Mouse (Mus musculus) forebrain, embryonic 10.5 days (tissue): Measurements from ENCODE around the gene Gcnt3. TPM values are rescaled to one million over a fixed set of nuclear protein-coding genes. Genes with fewer than 3 reads are reported as not detected.
A peak's percentile ranks its signal among the peaks of the same experiment; 100 is the strongest.

ENCODE experiments used
- DNase-seq: peaks from one replicate; pipeline ENCODE4 v3.0.0-alpha.2; 2017; ENCODE audit warnings: low spot score; ENCODE audit errors: extremely low spot score
- H3K27ac ChIP-seq: fragments of 300-500 bp; sonication (generic); 2 replicates; pipeline ENCODE4 v1.5.1; 2016; ENCODE audit warnings: mild to moderate bottlenecking
- H3K27me3 ChIP-seq: fragments of 300-500 bp; sonication (generic); 2 replicates; pipeline ENCODE4 v1.6.1; 2016; ENCODE audit warnings: mild to moderate bottlenecking; ENCODE audit not compliant: poor library complexity, severe bottlenecking
- H3K36me3 ChIP-seq: fragments of 300-500 bp; sonication (generic); replicated peaks from 2 replicates; pipeline ENCODE4 v1.6.1; 2016; ENCODE audit warnings: mild to moderate bottlenecking, moderate library complexity
- H3K4me1 ChIP-seq: fragments of 300-500 bp; sonication (generic); 2 replicates; pipeline ENCODE4 v1.6.1; 2016
- H3K4me3 ChIP-seq: fragments of 300-500 bp; sonication (generic); 2 replicates; pipeline ENCODE4 v1.5.1; 2016; ENCODE audit warnings: mild to moderate bottlenecking, moderate library complexity
- H3K9me3 ChIP-seq: fragments of 300-500 bp; sonication (generic); 2 replicates; pipeline ENCODE4 v1.6.1; 2016; ENCODE audit warnings: mild to moderate bottlenecking, moderate library complexity
- WGBS: fragments of 180-500 bp; shearing (Covaris S2); methylation state at CpG from one replicate; pipeline ENCODE4 v1.1.7; 2016; 5-methylcytosine and 5-hydroxymethylcytosine counted together
- polyA plus RNA-seq: library from polyadenylated mRNA; unstranded; fragments of >200 nt; fragmentation: Nextera tagmentation; extraction: Ambion mirVana; gene quantifications from 2 replicates; pipeline ENCODE4 v1.2.1, GENCODE M21; 2016

Gene Gcnt3
- polyA plus RNA-seq, 1 experiment from 2014 or later, result not detected

DNA sequence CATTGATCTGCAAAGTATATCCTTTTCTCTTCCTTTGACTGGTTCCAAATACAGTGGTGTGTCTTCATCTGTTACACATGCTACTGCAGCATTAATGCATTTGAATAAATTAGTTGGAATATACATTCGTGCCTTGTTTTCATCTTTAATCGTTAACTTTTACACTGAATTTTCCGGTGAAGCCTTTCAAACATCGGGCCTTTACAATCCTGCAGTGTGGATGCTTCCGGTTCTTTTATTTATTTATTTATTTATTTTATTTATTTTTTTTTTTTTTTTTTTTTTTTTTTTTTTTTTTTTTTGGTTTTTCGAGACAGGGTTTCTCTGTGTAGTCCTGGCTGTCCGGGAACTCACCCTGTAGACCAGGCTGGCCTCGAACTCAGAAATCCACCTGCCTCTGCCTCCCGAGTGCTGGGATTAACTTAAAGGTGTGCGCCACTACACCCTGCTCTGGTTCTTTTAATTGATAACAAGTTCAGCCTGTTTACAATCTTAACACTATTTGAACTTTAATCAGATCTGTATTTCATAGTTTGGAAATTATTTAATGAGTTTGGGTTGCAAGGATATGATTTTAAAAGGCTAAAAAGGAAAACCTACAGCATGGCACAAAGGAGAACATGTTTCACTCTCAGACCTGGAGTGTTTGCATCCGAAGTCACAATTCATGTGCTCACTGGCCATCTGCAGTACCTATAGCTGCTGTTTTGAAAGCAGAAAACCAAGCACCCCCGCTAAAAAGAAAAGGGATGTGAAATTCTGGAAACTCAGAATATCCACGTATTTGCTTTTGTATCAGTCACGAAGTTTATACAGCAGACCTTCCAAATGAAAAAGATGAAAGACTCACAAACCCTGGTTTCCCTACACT lies 26.1 kb downstream of the Gcnt3 start:
- peaks cover 21% of the 10 kb centered on the region for H3K4me1 ChIP-seq
- peaks cover 57% of the 10 kb centered on the region for H3K36me3 ChIP-seq
- H3K27ac ChIP-seq, result peak overlapping the region; percentile 97
- no peaks in the 10 kb centered on the region for H3K9me3 ChIP-seq
- 67% methylated on average over 14 of the region's 14 CpGs for WGBS
- peak overlapping the region; percentile 93 for H3K4me3 ChIP-seq
- no peaks in the 10 kb centered on the region for H3K27me3 ChIP-seq
- DNase-seq, result no peak

DNA sequence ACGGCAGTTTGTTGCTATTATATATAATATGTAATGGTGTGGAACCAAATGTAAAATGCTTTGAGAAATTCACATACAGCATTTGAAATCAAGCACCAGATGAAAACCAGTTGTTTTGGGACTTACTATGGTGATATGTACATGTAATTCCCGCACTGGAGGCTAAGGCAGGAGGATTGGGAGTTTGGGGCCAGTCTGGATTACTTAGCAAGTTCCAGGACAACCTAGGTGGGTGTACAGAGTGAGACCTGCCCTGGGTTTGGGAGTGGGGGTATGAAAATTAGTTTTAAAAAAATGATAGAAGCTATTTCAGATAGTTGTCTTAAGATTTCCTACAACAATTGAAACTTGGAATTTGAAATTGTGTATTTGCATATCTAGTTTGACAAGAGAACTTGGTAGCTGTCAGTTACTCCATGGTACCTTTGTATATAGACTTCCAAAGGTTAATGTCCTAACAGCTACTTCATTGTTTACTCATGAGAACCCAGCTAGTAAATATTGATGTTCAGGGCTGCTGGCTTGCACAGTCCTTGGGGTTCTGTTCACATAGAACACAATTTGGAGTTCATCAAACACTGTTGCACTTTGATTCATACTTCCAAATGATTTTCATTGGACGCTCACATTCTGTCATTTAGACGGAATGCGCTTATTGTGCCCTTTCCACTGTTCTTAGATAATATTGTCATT lies 27.0 kb downstream of the Gcnt3 start:
- no peaks in the 10 kb centered on the region for H3K27me3 ChIP-seq
- H3K36me3 ChIP-seq, result peaks cover 58% of the 10 kb centered on the region
- H3K9me3 ChIP-seq, result no peaks in the 10 kb centered on the region
- peaks cover 21% of the 10 kb centered on the region for H3K4me1 ChIP-seq
- H3K27ac ChIP-seq, result no peak overlapping the region
- 98% methylated on average over 5 of the region's 5 CpGs for WGBS
- H3K4me3 ChIP-seq, result no peak overlapping the region
- DNase-seq, result no peak

DNA sequence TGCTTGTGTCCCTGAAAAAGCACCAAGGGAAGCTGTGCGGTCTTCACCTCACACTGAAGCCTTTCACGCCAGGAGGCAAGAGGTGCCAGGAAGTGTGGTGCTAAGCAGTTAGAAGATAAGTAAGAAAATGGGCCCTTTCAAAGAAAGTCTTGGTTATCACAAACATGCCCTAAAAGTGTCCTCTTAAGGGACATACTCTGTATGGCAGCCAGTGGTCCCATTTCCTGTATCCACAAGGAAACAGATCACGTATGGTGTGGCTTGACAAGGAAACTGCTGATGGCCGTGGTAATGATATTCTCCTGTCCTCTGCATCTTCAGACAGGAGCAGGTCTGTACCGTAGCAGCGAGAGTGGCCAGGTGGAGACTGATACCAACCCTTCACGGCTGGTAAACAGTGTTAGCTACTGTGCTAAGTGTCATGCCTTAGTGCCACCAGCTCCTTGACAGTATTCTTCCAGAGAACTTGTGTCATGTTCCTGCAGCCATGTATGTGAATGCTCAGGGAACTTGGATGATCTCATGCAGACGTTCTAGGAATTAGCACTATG lies 28.1 kb downstream of the Gcnt3 start:
- H3K9me3 ChIP-seq, result no peaks in the 10 kb centered on the region
- H3K36me3 ChIP-seq, result peaks cover 65% of the 10 kb centered on the region
- H3K4me3 ChIP-seq, result no peak overlapping the region
- H3K4me1 ChIP-seq, result peaks cover 21% of the 10 kb centered on the region
- H3K27ac ChIP-seq, result no peak overlapping the region
- 91% methylated on average over 8 of the region's 8 CpGs for WGBS
- no peak for DNase-seq
- H3K27me3 ChIP-seq, result no peaks in the 10 kb centered on the region

DNA sequence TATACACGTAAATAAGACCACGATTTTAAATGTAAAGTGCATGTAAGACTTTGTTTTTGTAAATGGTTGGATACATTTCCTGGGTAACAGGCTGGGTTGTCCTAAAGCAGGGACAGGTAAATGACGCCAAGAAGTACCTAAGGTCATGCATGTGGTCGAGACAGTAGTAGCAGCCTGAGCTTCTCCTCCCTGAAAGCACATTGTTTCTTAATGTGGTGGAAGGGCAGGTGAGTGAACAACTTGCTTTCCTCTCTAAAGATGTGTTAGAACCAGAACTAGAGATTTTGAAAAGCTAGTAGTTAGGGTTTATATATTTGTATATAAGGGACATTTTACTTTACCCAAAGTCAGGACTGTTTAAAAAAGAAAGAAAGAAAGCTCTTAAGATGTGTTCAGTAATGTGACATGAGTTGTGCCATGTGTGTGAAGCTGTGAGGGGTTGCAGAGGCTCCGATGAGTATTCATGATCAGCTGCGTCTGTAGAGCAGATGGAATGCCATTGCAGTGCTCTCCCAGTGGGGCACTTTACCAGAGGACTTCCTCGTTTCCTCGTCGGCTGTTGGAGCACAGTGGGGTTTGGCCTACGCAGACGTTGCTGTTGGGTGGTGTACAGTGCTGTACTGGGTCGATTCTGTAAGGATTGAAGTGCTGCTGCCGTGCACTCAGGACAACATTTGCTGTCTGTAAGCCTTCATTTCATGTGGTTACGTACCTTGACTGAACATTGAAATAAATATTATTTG lies 30.2 kb downstream of the Gcnt3 start:
- H3K4me3 ChIP-seq, result no peak overlapping the region
- no peaks in the 10 kb centered on the region for H3K9me3 ChIP-seq
- DNase-seq, result no peak
- no peak overlapping the region for H3K27ac ChIP-seq
- peaks cover 84% of the 10 kb centered on the region for H3K36me3 ChIP-seq
- 92% methylated on average over 14 of the region's 14 CpGs for WGBS
- H3K4me1 ChIP-seq, result peaks cover 3% of the 10 kb centered on the region; the same call in 1 of the 2 replicates
- no peaks in the 10 kb centered on the region for H3K27me3 ChIP-seq

DNA sequence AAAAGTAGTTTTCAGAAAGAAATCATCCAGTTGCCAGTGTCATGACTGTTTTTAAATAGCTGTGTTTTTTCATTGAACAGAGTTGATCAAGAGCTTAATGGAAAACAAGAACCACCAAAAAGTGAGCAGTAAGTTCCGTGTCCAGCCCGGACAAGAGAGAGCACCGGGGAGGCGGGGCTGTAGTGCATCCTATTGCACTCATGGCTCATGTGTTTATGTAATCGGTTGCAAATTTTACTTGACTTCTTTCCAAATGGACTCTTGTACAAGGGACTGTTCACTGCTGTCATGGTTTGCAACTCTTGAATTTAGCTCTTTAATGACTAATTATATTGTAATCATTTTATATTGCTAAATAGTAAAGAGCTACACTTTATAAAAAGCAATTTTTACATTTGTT lies 30.9 kb downstream of the Gcnt3 start:
- Histone ChIP-seq H3K4me3 (no peak overlapping the region), H3K27ac (no peak overlapping the region), H3K4me1 (peaks cover 2% of the 10 kb centered on the region; the same call in 1 of the 2 replicates), H3K27me3 (no peaks in the 10 kb centered on the region), H3K9me3 (no peaks in the 10 kb centered on the region), H3K36me3 (peaks cover 91% of the 10 kb centered on the region)
- WGBS, result 93% methylated on average over 5 of the region's 5 CpGs
- DNase-seq, result no peak

DNA sequence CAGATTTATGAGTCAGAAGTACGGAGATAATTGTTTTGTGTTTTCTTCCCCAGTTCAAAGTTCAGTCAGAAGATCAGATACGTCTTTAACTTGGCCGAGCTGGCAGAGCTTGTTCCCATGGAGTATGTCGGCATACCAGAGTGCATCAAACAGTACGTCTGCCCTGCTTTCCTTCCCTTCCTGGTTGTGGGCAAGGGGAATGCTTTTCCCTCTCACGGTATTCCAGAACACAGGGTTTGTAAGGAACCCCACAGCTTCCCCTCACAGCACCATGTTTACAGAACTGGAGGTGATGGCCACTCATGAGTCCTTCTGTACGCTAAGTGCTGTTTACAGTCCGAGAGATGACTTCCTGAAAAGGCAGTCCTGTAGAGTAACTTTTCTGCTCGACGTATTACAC lies 34.4 kb downstream of the Gcnt3 start:
- WGBS, result 94% methylated on average over 10 of the region's 10 CpGs

DNA sequence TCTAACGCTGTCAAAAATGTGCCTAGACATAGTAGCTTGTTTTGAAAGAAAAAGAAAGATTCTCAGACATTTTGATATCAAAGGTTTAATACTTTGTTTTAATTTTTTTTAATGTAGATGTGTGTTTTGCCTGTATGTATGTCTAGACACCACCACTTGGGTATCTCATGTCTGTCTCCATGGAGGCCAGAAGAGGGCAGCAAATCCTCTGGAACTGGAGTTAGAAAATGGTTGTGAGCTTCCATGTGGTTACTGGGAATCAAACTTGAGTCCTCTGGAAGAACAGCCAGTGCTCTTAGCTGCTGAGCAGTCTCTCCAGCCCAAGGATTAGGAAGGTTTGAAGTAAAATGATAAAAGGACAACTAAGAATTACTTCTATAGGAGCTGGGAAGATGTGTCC lies 38.6 kb downstream of the Gcnt3 start:
- Histone ChIP-seq H3K9me3 (no peaks in the 10 kb centered on the region), H3K4me3 (no peak overlapping the region), H3K4me1 (no peaks in the 10 kb centered on the region), H3K36me3 (peaks cover 98% of the 10 kb centered on the region), H3K27ac (no peak overlapping the region), H3K27me3 (no peaks in the 10 kb centered on the region)
- no peak for DNase-seq
- 79% methylated on average over 1 of the region's 1 CpGs for WGBS

More for the DNA sequence above, 34.4 kb downstream of the Gcnt3 start:
- peaks cover 99% of the 10 kb centered on the region for H3K36me3 ChIP-seq
- no peaks in the 10 kb centered on the region for H3K9me3 ChIP-seq
- DNase-seq, result no peak
- H3K4me3 ChIP-seq, result no peak overlapping the region
- no peaks in the 10 kb centered on the region for H3K27me3 ChIP-seq
- no peak overlapping the region for H3K27ac ChIP-seq
- H3K4me1 ChIP-seq, result no peaks in the 10 kb centered on the region

DNA sequence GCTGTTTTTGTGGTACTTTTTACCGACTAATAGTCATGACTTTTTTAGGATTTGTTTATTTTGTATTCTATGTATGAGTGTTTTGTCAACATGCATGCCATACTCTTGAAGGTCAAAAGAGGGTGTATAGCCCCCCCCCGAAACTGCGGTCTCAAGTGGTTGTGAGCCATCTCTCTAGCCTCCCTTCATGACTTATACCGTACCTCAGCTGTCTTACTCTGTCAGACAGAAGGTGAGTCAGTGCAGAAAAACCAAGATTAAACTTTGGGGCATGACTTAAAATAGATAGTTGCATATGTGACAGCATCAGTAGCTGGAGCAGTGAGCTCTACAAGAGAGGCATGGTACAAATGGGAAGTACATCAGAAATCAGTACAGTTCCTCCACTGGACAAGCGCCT lies 43.3 kb downstream of the Gcnt3 start:
- Histone ChIP-seq H3K4me3 (no peak overlapping the region), H3K36me3 (peaks cover 76% of the 10 kb centered on the region), H3K27me3 (no peaks in the 10 kb centered on the region), H3K27ac (no peak overlapping the region), H3K9me3 (no peaks in the 10 kb centered on the region), H3K4me1 (peaks cover 18% of the 10 kb centered on the region)
- DNase-seq, result no peak
- 92% methylated on average over 5 of the region's 5 CpGs for WGBS

DNA sequence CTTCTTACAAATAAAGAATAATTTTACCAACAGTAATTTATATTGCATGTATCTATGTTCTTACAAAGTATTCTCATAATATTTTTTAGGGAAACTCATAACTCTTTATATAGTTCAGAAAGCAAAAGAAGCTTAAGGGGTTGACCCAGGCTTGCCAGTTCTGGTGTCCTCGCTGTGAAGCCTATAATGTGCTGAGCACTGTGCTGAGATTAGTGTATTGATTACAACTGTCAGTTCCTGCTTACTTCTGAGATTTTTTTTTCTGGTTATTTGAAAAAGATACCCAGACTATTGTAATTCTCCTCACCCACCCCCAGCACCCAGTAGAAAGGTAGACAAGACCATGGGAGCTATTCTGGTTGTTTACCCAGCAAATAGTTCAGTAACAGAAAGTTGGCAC lies 44.4 kb downstream of the Gcnt3 start:
- Histone ChIP-seq H3K9me3 (no peaks in the 10 kb centered on the region), H3K27me3 (no peaks in the 10 kb centered on the region), H3K4me3 (no peak overlapping the region), H3K4me1 (peaks cover 22% of the 10 kb centered on the region), H3K36me3 (peaks cover 65% of the 10 kb centered on the region), H3K27ac (no peak overlapping the region)
- 91% methylated on average over 1 of the region's 1 CpGs for WGBS
- DNase-seq, result no peak

DNA sequence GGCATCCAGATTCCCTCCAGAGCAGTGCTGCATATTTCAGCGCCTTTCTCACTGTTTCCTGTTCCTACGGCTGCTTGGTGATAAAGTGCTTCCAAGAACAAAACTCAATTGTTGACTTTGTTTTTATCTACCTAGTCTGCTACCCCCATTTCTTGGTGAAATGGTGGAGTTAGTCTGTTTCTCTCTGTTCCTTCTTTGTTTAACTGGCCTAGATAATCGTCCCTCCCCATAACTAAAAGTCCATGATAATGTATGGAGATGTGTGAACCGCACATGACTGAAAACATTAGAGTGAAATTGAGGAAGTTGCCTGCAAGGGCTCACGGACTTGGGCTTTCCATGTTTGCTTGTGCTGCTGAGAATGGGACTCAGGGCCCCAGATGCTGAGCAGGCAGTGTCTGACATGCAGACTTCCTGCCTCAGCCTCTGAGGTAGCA lies 45.0 kb downstream of the Gcnt3 start:
- Histone ChIP-seq H3K27ac (no peak overlapping the region), H3K9me3 (no peaks in the 10 kb centered on the region), H3K4me1 (peaks cover 22% of the 10 kb centered on the region), H3K27me3 (no peaks in the 10 kb centered on the region), H3K36me3 (peaks cover 59% of the 10 kb centered on the region), H3K4me3 (no peak overlapping the region)
- 88% methylated on average over 5 of the region's 5 CpGs for WGBS
- DNase-seq, result no peak

DNA sequence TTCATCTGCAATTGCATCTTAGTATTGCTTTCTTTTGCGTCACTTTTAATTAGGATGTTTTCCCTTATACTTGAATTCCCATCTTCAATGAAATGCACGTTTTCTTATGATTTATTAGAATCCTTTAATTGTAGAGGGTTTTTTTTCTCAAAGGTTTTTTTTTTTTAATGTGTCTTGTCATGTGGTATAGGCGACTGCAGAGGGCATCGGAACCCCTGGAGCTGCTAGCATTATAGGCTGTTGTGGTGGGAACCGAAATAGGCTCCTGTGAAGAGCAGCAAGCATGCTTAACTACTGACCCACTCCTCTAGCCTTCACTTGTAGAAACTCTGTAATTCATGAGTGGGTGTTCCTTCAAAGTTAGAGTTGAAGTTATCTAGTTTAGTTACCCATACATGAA lies 47.5 kb downstream of the Gcnt3 start:
- Histone ChIP-seq H3K4me3 (peak overlapping the region; percentile 78), H3K36me3 (peaks cover 36% of the 10 kb centered on the region), H3K9me3 (no peaks in the 10 kb centered on the region), H3K27me3 (no peaks in the 10 kb centered on the region), H3K27ac (peak overlapping the region; percentile 96), H3K4me1 (peaks cover 22% of the 10 kb centered on the region)
- 20% methylated on average over 5 of the region's 5 CpGs for WGBS
- DNase-seq, result no peak

DNA sequence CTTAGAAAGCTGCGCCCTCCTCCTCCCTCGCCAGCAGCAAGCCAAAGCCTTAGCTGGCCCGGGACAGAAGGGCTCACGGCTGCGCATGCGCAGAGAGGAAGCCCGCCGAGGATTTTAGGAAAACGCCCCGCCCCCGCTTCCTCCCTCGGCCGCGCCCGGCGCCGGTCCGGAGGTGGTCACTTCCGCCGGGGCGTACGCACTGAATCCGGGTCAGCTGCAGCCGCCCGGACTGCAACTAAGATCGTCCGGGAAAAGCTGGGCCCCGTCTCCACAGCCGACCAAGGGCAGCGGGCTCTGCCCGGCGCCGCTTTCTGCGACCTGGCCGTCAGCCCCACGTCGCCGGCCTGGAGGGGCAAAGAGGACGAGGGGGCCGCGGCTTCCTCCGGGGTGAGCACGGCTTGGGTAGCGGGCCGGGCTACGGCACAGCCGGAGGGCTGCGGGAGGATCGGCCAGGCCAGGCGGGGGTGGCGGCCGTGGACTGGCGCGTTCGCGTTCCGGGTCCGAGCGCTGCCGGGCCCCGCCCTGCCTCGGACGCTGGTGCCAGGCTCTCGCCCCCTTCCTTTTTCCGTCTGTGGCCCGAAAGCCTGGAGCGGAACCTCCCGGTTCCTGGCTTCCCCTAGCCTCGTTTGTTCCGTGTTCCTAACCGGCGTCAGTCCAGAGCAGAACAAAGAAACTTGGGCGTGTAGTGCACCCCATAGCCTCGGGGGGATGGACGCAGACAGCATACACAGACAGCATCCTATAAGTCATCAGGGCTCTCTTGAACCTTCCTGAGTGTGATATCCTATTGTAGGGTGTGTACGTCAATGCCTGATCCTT lies 48.4 kb downstream of the Gcnt3 start, which contains the start of gene Bnip2:
Bnip2 (plus strand) TSS at position 164 of the 819 bp plus-strand sequence.
- WGBS, result under 1% methylated on average over 76 of the region's 76 CpGs
- Histone ChIP-seq H3K27me3 (no peaks in the 10 kb centered on the region), H3K27ac (peak within 1 kb of the TSS; percentile 96), H3K36me3 (peaks cover 27% of the 10 kb centered on the region), H3K4me3 (peak within 1 kb of the TSS; percentile 78), H3K4me1 (peaks cover 22% of the 10 kb centered on the region), H3K9me3 (no peaks in the 10 kb centered on the region)
- peak; percentile 96 for DNase-seq
